Mouse (Mus musculus): ENCODE data around the gene Tns2. TPM values are rescaled to one million over a fixed set of nuclear protein-coding genes. Genes with fewer than 3 reads are reported as not detected.

Gene Tns2
- polyA plus RNA-seq (2012; rRNA removed), result 4.9 and 5.2 TPM in 2 replicates
- polyA plus RNA-seq (2014; fragmentation: Nextera tagmentation; extraction: Ambion mirVana), result 3.7 and 4.3 TPM in 2 replicates

DNA sequence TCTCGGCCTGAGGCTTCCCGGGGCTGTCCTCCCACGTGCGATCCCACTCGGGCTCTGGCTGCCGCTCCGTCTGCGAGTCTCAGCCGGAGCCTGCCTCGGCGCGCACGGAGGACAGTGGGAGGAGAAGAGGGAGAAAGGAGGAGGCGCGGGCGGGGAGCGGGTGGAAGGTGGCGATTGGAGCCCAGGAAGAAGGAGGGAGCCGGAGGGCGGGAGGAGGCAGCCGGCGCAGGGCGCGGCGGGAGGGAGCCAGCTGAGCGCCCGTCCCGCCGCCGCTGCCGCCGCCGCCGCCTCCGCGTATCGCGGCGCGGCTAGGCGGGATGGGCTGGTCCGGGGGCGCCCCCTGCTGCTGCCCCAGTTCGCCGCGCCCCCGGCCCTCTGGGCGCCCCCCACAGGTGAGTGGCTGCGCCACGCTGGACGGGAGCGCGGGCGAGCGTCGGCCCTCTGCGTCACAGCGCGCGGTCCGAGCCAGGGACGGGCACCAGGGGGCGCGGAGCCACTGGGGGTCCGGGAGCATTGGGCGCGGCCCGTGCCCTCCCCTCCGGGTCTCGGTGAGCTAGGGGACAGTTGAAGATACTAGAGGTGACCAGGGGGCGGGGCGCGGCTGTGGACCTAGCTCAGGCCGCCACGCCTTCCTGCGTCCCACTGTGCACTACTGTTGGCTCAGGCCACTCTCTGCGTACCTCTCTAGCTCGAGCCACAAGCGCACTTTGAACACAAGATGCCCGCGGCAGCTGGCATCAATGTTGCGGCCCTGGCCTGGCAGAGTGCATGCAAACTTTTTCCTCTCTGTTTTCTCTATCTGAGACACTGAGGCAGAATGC lies at the start of gene Tns2:
Gene Tns2, plus strand, starts transcription at position 253 of the 821 bp plus-strand sequence.
- peak within 1 kb of the TSS; percentile 81 for H3K4me2 ChIP-seq (ENCODE audit: low read depth)
- no peaks in the 10 kb centered on the region for H3K9me3 ChIP-seq (ENCODE audit: control insufficient read depth, low read length)
- WGBS (ENCODE audit: insufficient replicate concordance), result under 1% methylated on average over 76 of the region's 82 CpGs
- peaks cover 9% of the 10 kb centered on the region for H3K27me3 ChIP-seq (ENCODE audit: control insufficient read depth, insufficient read depth, low read length)
- no peak within 1 kb of the TSS for H3K27ac ChIP-seq
- peaks cover 0 to 18% of the 10 kb centered on the region in 2 experiments; a peak in 2 of 4 replicates for H3K4me1 ChIP-seq (replicated peaks; ENCODE audit: control insufficient read depth in 2 of 2, insufficient read depth in 2 of 2, low read length in 1 of 2)
- peak; percentile 51 for ATAC-seq (ENCODE audit: insufficient read depth)
- no peak within 1 kb of the TSS; the same call in 1 of the 2 replicates for H3K9ac ChIP-seq (replicated peaks)
- H3K36me3 ChIP-seq (replicated peaks; ENCODE audit: control insufficient read depth, insufficient read depth, low read depth), result peaks cover 12% of the 10 kb centered on the region
- H3K4me3 ChIP-seq (ENCODE audit: insufficient read depth in 1 of 2, low read depth in 2 of 2, low read length in 2 of 2), result peak within 1 kb of the TSS; percentile 38 to 51
- TF ChIP-seq EP300 (IDR thresholded peaks at IDR 0.05; ENCODE audit: low read depth) (no peak), CTCF (IDR thresholded peaks at IDR 0.05; ENCODE audit: low read depth) (peak; percentile 37; the same call in 1 of the 2 replicates)
- peak in 1 of 3 experiments; percentile 36 for DNase-seq (ENCODE audit: low read depth in 3 of 3, low spot score in 3 of 3)

- DNase-seq (ENCODE audit: low read depth in 3 of 3, low spot score in 3 of 3) (no peak), ATAC-seq (ENCODE audit: insufficient read depth) (peak; percentile 48; the same call in 1 of the 2 replicates)
- H3K36me3 ChIP-seq (replicated peaks; ENCODE audit: control insufficient read depth, insufficient read depth, low read depth), result no peaks in the 10 kb centered on the region
- no peaks in the 10 kb centered on the region for H3K9me3 ChIP-seq (ENCODE audit: control insufficient read depth, low read length)
- H3K27ac ChIP-seq, result no peak overlapping the region
- TF ChIP-seq CTCF (IDR thresholded peaks at IDR 0.05; ENCODE audit: low read depth) (0 out of 2 replicates have a peak, but pooled peaks have one; percentile 16), EP300 (IDR thresholded peaks at IDR 0.05; ENCODE audit: low read depth) (no peak)
- H3K4me1 ChIP-seq (replicated peaks; ENCODE audit: control insufficient read depth in 2 of 2, insufficient read depth in 2 of 2, low read length in 1 of 2), result no peaks in the 10 kb centered on the region
- H3K4me2 ChIP-seq (ENCODE audit: low read depth), result peak overlapping the region; percentile 58
- H3K27me3 ChIP-seq (ENCODE audit: control insufficient read depth, insufficient read depth, low read length), result no peaks in the 10 kb centered on the region; the same call in 1 of the 2 replicates
- H3K9ac ChIP-seq (replicated peaks), result 0 out of 2 replicates have a peak overlapping the region, but pooled peaks have one; percentile 27
- H3K4me3 ChIP-seq (ENCODE audit: insufficient read depth in 1 of 2, low read depth in 2 of 2, low read length in 2 of 2), result peak overlapping the region; percentile 33 to 45
- WGBS (ENCODE audit: insufficient replicate concordance), result 1% methylated on average over 30 of the region's 33 CpGs
These were observed 48.1 kb upstream of the Tns2 start for GRCm38 (mm10) chr15:102051920-102052683.

DNA sequence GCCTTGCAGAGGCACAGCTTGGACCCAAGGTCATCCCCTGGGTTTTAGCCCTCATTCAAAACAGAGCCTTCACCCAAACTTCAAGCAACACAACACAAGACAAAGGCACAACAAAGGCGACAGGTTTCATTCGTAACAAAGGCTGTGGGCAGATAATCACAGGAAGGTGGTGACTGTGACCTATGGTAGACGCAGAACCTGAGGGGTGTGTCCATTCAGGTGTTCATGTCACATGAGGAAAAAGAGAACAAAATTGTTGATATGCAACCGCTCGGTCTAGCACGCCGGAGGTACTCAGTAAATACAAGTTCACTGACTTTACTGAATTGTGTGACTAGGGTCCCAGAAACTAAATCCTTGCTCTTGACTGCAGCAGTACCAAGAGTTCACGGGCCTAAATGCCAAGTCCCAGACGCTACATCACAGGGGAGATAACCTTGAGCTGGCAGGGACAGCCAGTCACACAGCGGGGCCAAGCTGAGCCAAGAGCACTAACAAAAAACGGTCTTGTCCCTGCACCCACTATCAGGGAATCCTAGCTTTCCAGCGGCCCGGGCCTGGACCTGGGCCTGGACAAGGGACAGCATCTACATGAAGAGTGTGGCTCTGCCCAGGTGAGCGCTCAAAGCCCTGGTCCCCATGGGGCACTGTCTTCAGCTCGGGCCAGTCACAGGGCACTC lies 43.6 kb upstream of the Tns2 start:
- Histone ChIP-seq H3K4me2 (ENCODE audit: low read depth) (no peak overlapping the region), H3K27me3 (ENCODE audit: control insufficient read depth, insufficient read depth, low read length) (no peaks in the 10 kb centered on the region; the same call in 1 of the 2 replicates), H3K27ac (no peak overlapping the region), H3K4me1 (replicated peaks; ENCODE audit: control insufficient read depth in 2 of 2, insufficient read depth in 2 of 2, low read length in 1 of 2) (no peaks in the 10 kb centered on the region), H3K9me3 (ENCODE audit: control insufficient read depth, low read length) (no peaks in the 10 kb centered on the region), H3K36me3 (replicated peaks; ENCODE audit: control insufficient read depth, insufficient read depth, low read depth) (no peaks in the 10 kb centered on the region), H3K9ac (replicated peaks) (no peak overlapping the region), H3K4me3 (ENCODE audit: insufficient read depth in 1 of 2, low read depth in 2 of 2, low read length in 2 of 2) (no peak overlapping the region)
- WGBS (ENCODE audit: insufficient replicate concordance), result 71% methylated on average over 15 of the region's 15 CpGs
- ATAC-seq (ENCODE audit: insufficient read depth), result no peak
- no peak for DNase-seq (ENCODE audit: low read depth in 3 of 3, low spot score in 3 of 3)
- no peak for TF ChIP-seq EP300 (IDR thresholded peaks at IDR 0.05; ENCODE audit: low read depth)
- no peak for TF ChIP-seq CTCF (IDR thresholded peaks at IDR 0.05; ENCODE audit: low read depth)

DNA sequence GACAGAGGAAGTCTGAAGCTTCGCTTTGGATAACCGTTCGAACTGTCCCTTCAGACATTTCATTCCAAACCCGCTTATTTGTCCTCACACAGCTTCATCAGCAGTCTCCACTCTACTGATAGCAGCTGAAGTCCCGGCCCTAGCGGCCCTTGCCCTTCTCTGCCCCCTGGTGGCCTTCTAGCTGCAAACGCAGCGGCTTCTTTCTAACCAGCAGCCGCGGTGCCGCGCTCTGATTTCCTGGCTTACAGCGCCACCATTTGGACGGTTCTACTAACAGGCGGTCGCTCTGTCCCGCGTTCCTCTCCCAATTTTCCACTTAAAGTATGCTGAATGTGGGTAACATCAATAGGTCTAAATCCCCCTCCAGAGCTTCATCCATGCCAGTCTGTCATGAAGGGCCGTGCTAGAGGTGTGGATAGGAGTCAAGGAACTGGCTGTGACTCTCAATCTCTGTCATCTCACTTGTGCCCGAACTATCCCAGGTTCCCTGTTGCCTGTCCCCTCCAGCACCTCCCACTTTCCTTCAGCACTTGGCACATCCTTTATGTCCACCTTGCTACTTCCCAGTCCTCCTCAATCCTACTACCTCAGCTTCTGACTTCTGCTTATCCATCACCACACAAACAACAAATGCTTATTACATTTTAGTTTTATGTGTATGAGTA lies 34.4 kb upstream of the Tns2 start:
- peaks cover 0 to 11% of the 10 kb centered on the region in 2 experiments; a peak in 1 of 4 replicates for H3K4me1 ChIP-seq (replicated peaks; ENCODE audit: control insufficient read depth in 2 of 2, insufficient read depth in 2 of 2, low read length in 1 of 2)
- WGBS (ENCODE audit: insufficient replicate concordance), result 3% methylated on average over 20 of the region's 20 CpGs
- no peak overlapping the region for H3K4me3 ChIP-seq (ENCODE audit: insufficient read depth in 1 of 2, low read depth in 2 of 2, low read length in 2 of 2)
- peak; percentile 75 for ATAC-seq (ENCODE audit: insufficient read depth)
- no peak overlapping the region for H3K4me2 ChIP-seq (ENCODE audit: low read depth)
- H3K36me3 ChIP-seq (replicated peaks; ENCODE audit: control insufficient read depth, insufficient read depth, low read depth), result no peaks in the 10 kb centered on the region
- H3K9me3 ChIP-seq (ENCODE audit: control insufficient read depth, low read length), result no peaks in the 10 kb centered on the region
- peak; percentile 99 for TF ChIP-seq CTCF (IDR thresholded peaks at IDR 0.05; ENCODE audit: low read depth)
- TF ChIP-seq EP300 (IDR thresholded peaks at IDR 0.05; ENCODE audit: low read depth), result no peak
- no peak overlapping the region for H3K9ac ChIP-seq (replicated peaks)
- no peak overlapping the region for H3K27ac ChIP-seq
- DNase-seq (ENCODE audit: low read depth in 3 of 3, low spot score in 3 of 3), result peak; percentile 66 to 77 (median 72)
- H3K27me3 ChIP-seq (ENCODE audit: control insufficient read depth, insufficient read depth, low read length), result no peaks in the 10 kb centered on the region; the same call in 1 of the 2 replicates

Data from liver, embryonic 14.5 days (tissue).